In the genomic region with DNA sequence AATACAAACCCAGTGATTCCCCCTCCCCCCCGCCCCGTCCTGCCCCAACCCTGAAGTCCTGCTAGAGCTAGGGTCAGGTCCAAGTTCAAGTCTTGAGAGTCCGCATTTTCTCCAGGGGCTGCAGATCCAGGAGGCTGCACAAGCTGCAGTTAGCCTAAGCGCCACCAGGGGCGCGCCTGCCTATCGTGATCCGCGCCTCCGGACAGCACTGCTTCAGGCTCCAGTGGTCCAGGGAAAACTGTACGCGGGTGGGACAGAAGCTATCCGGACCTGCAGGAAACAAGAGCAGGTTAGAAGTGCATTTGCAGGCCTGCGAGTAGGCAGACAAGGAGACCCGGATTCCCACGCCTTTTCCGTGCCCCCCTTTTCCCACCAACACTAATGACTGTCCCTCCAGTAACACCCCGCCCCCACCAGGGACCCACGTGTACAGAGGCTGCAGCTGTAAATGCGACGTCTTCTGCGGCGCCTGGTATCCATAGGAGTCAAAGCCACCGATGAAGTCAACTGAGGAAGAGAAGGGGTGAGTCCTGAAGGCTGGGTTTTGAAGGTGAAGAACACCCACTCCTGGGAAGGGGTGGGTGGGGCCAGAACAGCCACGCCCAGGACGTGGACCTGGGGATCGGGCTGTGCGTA, we compare ENCODE assay signal across 8 mouse cellular contexts. TPM values are rescaled to one million over a fixed set of nuclear protein-coding genes. Genes with fewer than 3 reads are reported as not detected.
DNase-seq lines count a peak whose midpoint lies in the region; TF ChIP-seq lines count a peak whose summit lies in the region.

No protein-coding gene starts in this region.

- TF ChIP-seq CTCF in MEL (IDR thresholded peaks at IDR 0.05 in 2 of 3, conservative IDR thresholded peaks at IDR 0.05 in 1 of 3; ENCODE audit: control insufficient read depth in 1 of 3, insufficient read depth in 1 of 3, low read depth in 2 of 3, low read length in 3 of 3, poor library complexity in 1 of 3, severe bottlenecking in 1 of 3) = peak; percentile 58 to 71 (median 67)

- H3K4me1 ChIP-seq in MEL (ENCODE audit: control insufficient read depth in 1 of 2, insufficient read depth in 2 of 2, low read length in 2 of 2) = 0 out of 4 replicates have a peak, but pooled peaks cover 0 to 2% of the 10 kb centered on the region in 2 experiments

- H3K79me2 ChIP-seq in MEL (ENCODE audit: control insufficient read depth, insufficient read depth, low read length, poor library complexity) = no peaks in the 10 kb centered on the region

- H3K27me3 ChIP-seq in MEL (ENCODE audit: control insufficient read depth in 1 of 2, insufficient read depth in 2 of 2, low read length in 2 of 2) = peaks cover 0 to 2% of the 10 kb centered on the region in 2 experiments; a peak in 1 of 4 replicates

- H3K9ac ChIP-seq in MEL (ENCODE audit: control insufficient read depth, low read depth, low read length, poor library complexity, severe bottlenecking) = no peak overlapping the region

- H3K9me3 ChIP-seq in MEL (replicated peaks; ENCODE audit: insufficient read depth, low read length) = no peaks in the 10 kb centered on the region

- no peak for TF ChIP-seq POLR2A in MEL (IDR thresholded peaks at IDR 0.05; ENCODE audit: control insufficient read depth in 1 of 2, insufficient read depth in 1 of 2, low read depth in 1 of 2, low read length in 2 of 2, poor library complexity in 1 of 2)

- TF ChIP-seq EP300 in MEL (IDR thresholded peaks at IDR 0.05; ENCODE audit: low read depth in 1 of 2, low read length in 2 of 2) = no peak

- TF ChIP-seq RAD21 in MEL (IDR thresholded peaks at IDR 0.05; ENCODE audit: low read depth, low read length) = no peak; the same call in 1 of the 2 replicates

- no peak overlapping the region for H3K27ac ChIP-seq in MEL (ENCODE audit: control insufficient read depth, low read depth, low read length)

- H3K4me3 ChIP-seq in MEL (ENCODE audit: control insufficient read depth in 1 of 2, insufficient read depth in 1 of 2, low read depth in 2 of 2, low read length in 2 of 2) = no peak overlapping the region

- H3K36me3 ChIP-seq in MEL (ENCODE audit: control insufficient read depth in 1 of 2, insufficient read depth in 2 of 2, low read length in 2 of 2) = no peaks in the 10 kb centered on the region

- DNase-seq in MEL (ENCODE audit: low read depth, low spot score) = peak; percentile 47
- peak; percentile 78 for DNase-seq in cerebellum, adult 9-10 months
- peak; percentile 56 for DNase-seq in forelimb bud, embryonic 11.5 days (ENCODE audit: low read depth, low spot score)
- DNase-seq in heart, postnatal 4 days = peak; percentile 88
- peak; percentile 55 for DNase-seq in layer of hippocampus, adult 9-11 months
- peak; percentile 80 for DNase-seq in lung, postnatal 10 days
- peak; percentile 75 for DNase-seq in ovary, postnatal 36 days (ENCODE audit: low spot score)
- peak; percentile 84 for DNase-seq in thymus, postnatal 4 days

TF ChIP-seq in MEL, 35 proteins besides CTCF, POLR2A, EP300 and RAD21:
- TF ChIP-seq ZMIZ1 (IDR thresholded peaks at IDR 0.05; ENCODE audit: low read depth, low read length) = no peak
- TF ChIP-seq MAZ (IDR thresholded peaks at IDR 0.05; ENCODE audit: low read depth, low read length) = no peak
- no peak for TF ChIP-seq CHD1 (IDR thresholded peaks at IDR 0.05; ENCODE audit: low read depth, low read length)
- no peak for TF ChIP-seq MYB (IDR thresholded peaks at IDR 0.05; ENCODE audit: low read depth, low read length)
- no peak for TF ChIP-seq RCOR1 (IDR thresholded peaks at IDR 0.05; ENCODE audit: low read depth, low read length)
- no peak for TF ChIP-seq ZC3H11A (IDR thresholded peaks at IDR 0.05; ENCODE audit: low read depth, low read length)
- no peak for TF ChIP-seq USF1 (IDR thresholded peaks at IDR 0.05; ENCODE audit: low read depth, low read length)
- TF ChIP-seq JUND (IDR thresholded peaks at IDR 0.05; ENCODE audit: low read depth, low read length) = no peak
- TF ChIP-seq TCF12 (IDR thresholded peaks at IDR 0.05; ENCODE audit: low read depth, low read length) = no peak
- TF ChIP-seq ZKSCAN1 (IDR thresholded peaks at IDR 0.05; ENCODE audit: low read depth, low read length) = no peak
- no peak for TF ChIP-seq POLR2AphosphoS2 (IDR thresholded peaks at IDR 0.05; ENCODE audit: low read length)
- TF ChIP-seq CHD2 (IDR thresholded peaks at IDR 0.05; ENCODE audit: low read length) = no peak
- TF ChIP-seq MXI1 (IDR thresholded peaks at IDR 0.05; ENCODE audit: low read depth, low read length) = no peak
- TF ChIP-seq NELFE (IDR thresholded peaks at IDR 0.05; ENCODE audit: low read depth, low read length) = no peak
- no peak for TF ChIP-seq MEF2A (IDR thresholded peaks at IDR 0.05; ENCODE audit: extremely low read depth, insufficient replicate concordance, low read depth, low read length, poor library complexity, severe bottlenecking)
- TF ChIP-seq UBTF (IDR thresholded peaks at IDR 0.05; ENCODE audit: borderline replicate concordance, insufficient read depth, low read depth, low read length) = no peak
- no peak for TF ChIP-seq KAT2A (conservative IDR thresholded peaks at IDR 0.05; ENCODE audit: low read depth, low read length)
- TF ChIP-seq TAL1 (IDR thresholded peaks at IDR 0.05; ENCODE audit: low read length) = no peak
- TF ChIP-seq MYC (IDR thresholded peaks at IDR 0.05; ENCODE audit: low read depth, low read length) = no peak

RNA-seq across cellular contexts. Expression of a gene that starts 42.2 kb away (rescaled TPM):
- total RNA-seq in MEL (2012; rRNA removed) = 4.3 and 5.3 TPM in 2 replicates
- 10 to 100 TPM in 1 of 2 experiments, not detected in 1; 18.5 TPM for polyA plus RNA-seq in MEL (2012; ENCODE audit: insufficient read depth in 1 of 2, insufficient read length in 2 of 2, low read depth in 1 of 2, low replicate concordance in 2 of 2, missing spikeins in 1 of 2)
- total RNA-seq in heart, postnatal 4 days (2021) = 10 to 100 TPM; 11.2 to 15.2 TPM
